Mouse (Mus musculus): ENCODE results near the gene Ddt.
"Not testable (repeated sequence)": the region's sequence is repeated elsewhere in the genome, so short reads cannot be mapped to it uniquely, and the experiment has no call there.

The Ddt gene

DNA sequence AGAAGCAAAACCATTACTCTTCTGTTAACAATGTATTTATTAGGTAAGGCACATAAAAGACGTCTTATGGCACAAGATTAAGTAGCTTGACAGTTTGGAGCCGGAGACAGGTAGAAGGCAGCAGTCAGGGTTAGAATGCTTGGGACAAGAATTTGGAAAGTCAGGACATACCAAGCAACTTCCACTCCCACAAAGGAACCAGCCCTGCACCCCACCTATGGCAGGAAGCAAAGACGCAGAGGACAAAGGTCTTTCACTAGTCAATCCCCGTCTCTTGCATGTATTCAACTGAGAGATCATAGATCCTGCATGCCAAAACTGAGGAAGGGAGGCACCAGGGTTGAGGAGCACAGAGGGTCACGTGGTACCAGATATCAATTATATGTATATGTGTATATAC, 888 bp upstream of the Ddt start:
- in situ Hi-C loops (cut with MboI, MseI), result no loop called here

DNA sequence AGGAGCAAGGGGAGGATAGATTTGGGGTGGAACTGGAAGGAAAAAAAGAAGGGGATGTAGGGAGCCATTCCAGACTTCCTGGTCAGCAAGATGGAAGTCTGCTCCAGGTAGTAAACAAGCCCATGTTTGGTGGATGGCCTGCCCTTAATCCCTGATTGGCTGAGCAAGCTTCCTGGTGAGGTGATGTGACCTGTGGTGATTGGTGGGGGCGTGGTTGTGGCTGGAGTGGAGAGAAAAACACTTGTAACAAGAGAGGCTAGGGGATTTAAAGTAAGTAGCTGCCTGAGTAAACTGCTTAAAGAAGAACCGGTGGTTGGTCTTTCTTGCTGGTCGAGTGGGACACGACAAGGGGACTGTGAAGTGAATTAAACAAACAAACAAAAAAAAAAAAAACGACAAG, 5.5 kb downstream of the Ddt start:
- in situ Hi-C loops (cut with MboI, MseI), result not testable (repeated sequence)

DNA sequence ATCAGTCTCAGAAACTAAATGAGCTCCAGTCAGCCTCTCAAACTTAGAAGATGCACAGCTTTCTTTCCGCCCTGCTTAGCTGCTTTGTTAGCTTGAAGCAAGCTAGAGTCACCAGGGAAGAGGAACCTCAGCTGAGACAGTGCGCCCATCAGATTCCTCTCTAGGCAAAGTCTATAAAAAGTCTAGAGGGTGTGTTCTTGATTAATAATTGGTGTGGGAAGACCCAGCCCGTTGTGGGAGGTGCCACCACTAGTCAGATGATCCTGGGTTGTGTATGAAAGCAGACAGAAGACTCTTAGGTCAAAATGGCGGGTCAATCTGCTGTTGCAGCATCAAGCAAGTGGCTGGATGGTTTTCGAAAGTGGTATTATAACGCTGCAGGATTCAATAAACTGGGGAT, 6.4 kb downstream of the Ddt start:
- in situ Hi-C loops (cut with MboI, MseI), result no loop called here

DNA sequence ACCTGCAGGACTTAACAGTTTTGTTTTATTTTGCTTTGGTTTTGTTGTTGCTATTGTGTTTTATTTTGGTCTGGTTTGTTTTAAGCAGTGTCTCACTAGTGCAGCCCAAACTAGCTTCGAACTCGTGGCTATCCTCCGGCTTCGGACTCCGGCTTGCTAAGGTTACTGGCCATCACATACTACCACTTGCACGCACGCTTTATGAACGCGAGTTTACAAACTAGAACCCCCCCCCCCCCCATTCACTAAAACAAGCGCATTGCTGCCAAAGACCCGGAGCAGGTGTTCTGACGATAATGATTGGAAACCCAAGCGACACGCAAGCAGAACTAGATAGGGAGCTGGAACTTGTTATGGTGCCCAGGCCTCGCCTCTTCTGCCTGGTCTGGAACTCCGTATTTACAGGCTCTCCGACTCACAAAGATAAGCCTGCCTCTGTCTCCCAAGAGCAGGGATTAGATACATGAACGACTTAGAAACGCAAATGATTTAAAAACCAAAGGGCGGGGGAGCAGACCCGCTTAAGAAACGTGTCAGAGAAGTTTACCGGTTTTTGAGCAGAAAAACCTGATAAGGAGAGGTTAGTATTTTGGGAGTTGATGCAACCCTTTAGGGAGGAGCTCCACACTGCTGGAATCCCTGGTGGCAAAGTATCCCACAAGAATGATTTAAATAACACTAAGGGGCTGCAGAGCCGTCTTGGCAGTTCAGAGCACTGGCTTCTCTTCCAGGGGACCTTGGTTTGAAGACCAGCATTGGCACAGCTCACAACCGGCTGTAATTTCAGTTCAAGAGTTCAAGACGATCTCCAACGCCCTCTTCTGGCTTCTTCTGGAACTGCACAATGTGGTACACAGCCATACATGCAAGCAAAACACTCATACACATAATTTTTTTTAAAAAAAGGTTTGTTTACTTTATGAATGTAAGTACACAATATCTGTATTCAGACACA, 8.4 kb downstream of the Ddt start:
- in situ Hi-C loops (cut with MboI, MseI), result no loop called here

DNA sequence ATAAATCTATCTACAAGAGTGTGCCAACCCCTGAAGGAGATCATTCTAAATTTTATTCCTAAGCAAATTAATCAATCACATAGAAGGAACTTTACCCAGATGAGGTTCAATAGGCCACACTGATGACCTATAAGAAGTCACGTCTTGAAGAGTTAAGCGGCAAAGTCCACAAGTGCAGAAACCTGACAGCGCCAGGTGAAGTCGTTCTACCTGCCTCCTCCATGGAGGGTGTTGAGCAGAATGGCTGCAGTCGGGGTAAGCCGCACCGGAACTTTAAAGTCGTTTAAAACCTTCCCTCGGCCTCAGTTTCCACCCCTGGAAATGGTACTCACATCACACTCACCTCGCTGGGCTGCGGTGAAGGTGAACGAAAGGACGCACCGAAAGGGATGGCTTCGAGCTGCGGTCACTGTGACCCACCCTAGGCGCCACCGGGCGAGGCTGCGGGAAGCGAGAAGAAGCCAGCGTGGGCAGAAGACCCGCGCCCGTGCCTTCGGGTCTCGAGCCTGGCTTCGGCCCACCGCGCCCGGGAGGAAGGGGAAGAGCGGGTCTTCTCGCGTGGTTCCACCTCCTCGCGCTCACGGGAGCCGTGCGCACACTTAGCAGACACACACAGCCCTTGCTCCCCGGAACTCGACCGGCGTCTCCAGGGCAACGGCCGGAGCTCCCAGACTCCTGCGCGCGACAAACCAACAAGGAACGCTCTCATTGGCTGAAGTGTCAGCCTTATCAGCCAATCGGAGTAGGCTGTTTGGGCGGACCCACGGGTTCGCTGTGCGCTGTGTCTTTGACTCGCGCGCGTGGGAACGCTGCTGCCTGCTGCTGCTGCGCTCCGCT, 9.3 kb downstream of the Ddt start, which contains the start of gene Cabin1:
Gene Cabin1, minus strand, starts transcription at position 660 of the 837 bp plus-strand sequence.
- in situ Hi-C loops (cut with MboI, MseI), result no loop called here

DNA sequence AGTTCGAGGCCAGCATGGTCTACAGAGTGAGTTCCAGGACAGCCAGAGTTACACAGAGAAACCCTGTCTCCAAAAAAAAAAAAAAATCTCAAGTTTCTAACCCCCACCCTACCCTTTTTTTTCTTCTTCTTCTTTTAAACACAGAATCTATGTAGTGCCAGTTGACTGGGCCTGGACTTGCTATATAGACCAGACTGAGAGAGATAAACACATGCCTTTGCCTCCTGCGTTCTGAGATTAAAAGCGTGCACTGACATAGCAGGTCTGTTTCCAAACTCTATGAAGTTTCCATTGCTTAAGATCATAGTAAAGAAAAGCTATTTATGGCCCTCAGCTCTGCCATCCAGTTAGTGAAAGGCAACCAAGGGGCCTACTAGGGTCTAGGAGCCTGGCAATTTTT, 10.8 kb downstream of the Ddt start:
- in situ Hi-C loops (cut with MboI, MseI), result no loop called here

DNA sequence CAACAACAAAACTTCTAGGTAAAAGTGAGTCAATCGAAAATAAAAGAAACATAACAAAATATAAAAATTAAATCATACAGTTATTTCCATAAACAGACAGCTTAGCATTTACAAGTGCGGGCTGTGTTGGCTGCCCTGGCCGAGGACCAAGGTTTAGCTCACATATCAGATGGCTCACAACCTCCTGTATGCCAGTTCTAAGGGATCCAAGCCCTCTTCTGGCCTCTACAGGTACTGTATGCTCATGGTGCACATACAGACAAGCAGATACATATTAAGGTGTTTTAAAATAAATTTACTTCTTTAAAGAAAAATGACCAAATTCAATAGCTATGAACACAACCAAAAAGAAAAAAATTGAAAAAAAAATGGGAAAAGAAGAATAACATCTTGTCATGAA, 12.9 kb downstream of the Ddt start:
- in situ Hi-C loops (cut with MboI, MseI), result no loop called here

DNA sequence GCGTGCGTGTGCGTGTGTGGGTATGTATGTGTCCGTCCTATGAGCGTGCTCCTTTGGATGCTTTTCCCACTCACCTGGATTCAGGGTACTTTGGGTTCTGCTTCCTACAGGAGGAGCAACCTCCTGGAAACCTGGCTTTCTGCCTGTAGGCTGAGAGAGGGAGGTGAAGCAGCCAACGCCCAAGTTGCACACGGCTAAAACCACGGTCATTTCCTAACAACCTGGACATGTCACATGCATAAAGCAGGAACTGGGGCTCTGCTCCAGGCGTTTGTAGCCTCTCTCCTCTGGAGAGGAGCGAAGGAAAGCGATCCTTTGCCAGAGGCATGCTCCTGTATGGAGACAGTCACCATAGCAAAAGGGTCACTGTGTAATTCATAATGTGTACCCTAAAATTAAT, 16.5 kb downstream of the Ddt start:
- in situ Hi-C loops (cut with MboI, MseI), result no loop called here

DNA sequence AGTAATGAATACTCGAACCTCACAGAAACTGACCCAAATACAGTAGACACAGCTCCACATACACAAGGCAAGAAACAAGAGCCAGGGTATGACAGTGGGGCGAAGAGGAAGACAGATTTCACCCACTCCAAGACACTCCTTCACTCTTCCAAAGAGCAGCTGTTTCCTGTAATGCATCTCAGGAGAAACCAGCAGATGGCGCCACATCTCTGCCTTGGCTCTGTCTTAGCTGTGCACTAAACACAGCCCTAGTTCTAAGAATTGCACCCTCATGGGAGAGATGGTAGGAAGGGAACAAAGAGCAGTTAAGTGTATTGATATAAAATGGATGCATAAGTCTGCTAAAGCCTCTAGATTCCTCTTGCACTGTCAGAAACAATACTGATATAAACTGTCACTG, 29.2 kb downstream of the Ddt start:
- in situ Hi-C loops (cut with MboI, MseI), result no loop called here

DNA sequence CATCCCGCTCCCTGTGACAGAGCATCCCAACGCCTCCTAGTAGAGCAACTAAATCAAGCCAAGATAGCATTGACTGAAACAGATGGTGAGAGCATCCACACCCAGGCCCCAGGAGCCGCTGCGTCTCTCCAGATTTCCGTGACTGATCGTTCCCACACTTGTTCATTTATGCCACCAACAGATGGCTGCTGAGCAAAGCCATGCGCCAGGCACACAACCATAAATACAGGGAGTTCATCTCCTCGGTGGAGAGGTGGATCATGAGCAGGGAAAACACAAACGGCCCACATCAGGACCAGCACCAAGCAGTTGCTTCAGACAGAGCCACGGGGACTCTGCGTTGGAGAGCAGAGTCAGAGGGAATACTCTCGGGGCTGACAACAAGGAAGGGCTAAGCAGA, 29.8 kb downstream of the Ddt start:
- in situ Hi-C loops (cut with MboI, MseI), result no loop called here

DNA sequence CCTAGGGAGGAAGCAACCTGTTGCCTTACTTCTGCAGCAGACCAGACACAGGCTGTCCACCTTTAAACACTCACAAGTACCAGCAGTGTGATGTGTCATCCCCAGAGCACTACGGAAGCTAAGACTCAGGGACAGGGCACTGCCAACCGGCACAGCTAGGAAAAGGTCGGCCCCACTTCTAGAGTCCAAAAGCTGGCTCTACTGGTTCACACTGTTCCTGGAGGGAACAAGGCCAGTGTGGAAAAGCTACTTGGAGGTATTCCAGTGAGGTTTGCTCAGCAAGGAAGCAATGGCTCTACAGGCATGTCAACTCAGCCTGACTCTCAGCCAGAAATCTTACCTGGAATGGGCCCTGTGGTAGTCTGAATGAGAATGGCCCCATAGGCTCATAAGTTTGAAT, 32.3 kb downstream of the Ddt start:
- in situ Hi-C loops (cut with MboI, MseI), result no loop called here

DNA sequence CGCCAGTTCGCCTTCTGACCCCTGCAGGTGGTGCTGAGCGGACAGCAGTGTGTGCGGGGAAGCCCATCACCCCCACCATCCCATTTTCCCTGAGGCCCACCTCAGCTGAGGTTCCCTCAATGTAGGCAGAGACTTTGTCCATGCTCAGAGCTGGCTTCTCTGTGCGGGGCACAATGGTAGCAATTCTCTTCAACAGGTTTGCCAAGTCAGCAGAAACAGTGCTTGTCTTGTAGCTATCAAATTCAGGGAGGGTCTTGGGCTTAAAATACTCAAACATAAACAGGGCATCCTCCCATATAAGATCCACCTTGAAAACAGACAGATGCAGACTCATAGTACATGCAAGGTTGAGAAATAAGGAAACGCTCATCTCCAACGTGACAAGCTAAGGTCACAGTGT, 47.8 kb downstream of the Ddt start:
- in situ Hi-C loops (cut with MboI, MseI), result no loop called here

Data from T-helper 2 cell (primary cell).